Mouse (Mus musculus): Measurements from ENCODE around the gene Msln. TPM values are rescaled to one million over a fixed set of nuclear protein-coding genes. Genes with fewer than 3 reads are reported as not detected.

The Msln gene
- polyA plus RNA-seq, 1 experiment from 2014 or later: 9.6 TPM

DNA sequence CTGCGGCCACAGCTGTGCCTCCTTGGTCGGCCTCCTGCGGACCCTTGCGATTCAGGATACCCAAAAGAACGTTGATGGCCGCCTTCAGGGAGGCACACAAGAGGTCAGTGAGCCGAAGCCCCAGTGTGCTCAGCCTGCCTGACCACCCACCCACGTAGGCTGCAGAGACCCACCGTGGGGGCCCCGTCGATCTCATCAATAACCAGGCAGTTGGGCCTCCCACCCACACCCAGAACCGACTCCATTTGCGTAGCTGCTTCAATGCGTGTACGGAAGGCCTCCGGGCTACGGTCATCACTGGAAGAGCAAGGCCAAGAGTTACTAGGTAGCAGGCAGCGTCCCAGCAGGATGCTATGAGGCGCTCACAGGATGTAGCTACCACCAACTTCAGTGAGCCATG, 30.7 kb downstream of the Msln start:
- no peak for TF ChIP-seq CTCF (IDR thresholded peaks at IDR 0.05; ENCODE audit: low read depth)
- 96% methylated on average over 19 of the region's 19 CpGs for whole genome bisulfite sequencing
- H3K27ac ChIP-seq: no peak overlapping the region
- no peak overlapping the region for H3K9ac ChIP-seq (ENCODE audit: low read depth, low read length)
- no peak for ATAC-seq (replicated peaks; ENCODE audit: low FRiP score, low read depth)
- no peak overlapping the region for H3K4me2 ChIP-seq (ENCODE audit: low read length)
- no peaks in the 10 kb centered on the region for H3K27me3 ChIP-seq (ENCODE audit: insufficient read depth, low read length)
- H3K4me1 ChIP-seq (replicated peaks; ENCODE audit: insufficient read depth, low read length): peaks cover 14% of the 10 kb centered on the region
- H3K9me3 ChIP-seq (replicated peaks; ENCODE audit: low read length): no peaks in the 10 kb centered on the region
- no peak overlapping the region for H3K4me3 ChIP-seq (replicated peaks; ENCODE audit: low read depth, low read length)
- DNase-seq (ENCODE audit: low spot score): no peak
- H3K36me3 ChIP-seq (ENCODE audit: insufficient read depth, low read length): 0 out of 2 replicates have a peak, but pooled peaks cover 4% of the 10 kb centered on the region

DNA sequence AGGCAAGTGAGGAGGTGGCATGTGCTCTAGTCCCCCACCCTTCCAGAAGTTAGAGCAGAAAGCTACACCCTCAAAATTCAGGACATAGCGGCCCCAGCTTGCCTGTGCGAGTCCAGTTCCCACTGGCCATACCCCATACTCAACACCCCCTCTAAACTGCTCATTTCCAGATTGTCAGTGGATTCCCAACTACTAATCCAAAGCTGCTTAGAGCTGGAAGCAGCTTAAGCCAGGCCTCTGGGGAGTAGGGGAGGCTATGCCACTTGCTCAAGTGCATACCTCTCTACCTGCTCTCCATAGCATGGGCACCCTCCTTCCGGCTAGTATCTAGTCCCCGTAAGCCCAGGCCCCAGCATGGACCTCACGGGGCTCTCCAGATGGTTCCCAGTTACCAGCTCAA, 32.7 kb downstream of the Msln start:
- Histone ChIP-seq H3K9me3 (replicated peaks; ENCODE audit: low read length) (no peaks in the 10 kb centered on the region), H3K4me1 (replicated peaks; ENCODE audit: insufficient read depth, low read length) (peaks cover 9% of the 10 kb centered on the region; the same call in 1 of the 2 replicates), H3K36me3 (ENCODE audit: insufficient read depth, low read length) (0 out of 2 replicates have a peak, but pooled peaks cover 4% of the 10 kb centered on the region), H3K4me3 (replicated peaks; ENCODE audit: low read depth, low read length) (no peak overlapping the region), H3K27me3 (ENCODE audit: insufficient read depth, low read length) (0 out of 2 replicates have a peak, but pooled peaks cover 4% of the 10 kb centered on the region), H3K9ac (ENCODE audit: low read depth, low read length) (no peak overlapping the region), H3K27ac (no peak overlapping the region), H3K4me2 (ENCODE audit: low read length) (no peak overlapping the region)
- DNase-seq (ENCODE audit: low spot score) (no peak), ATAC-seq (replicated peaks; ENCODE audit: low FRiP score, low read depth) (no peak)
- WGBS: 95% methylated on average over 5 of the region's 5 CpGs
- no peak for TF ChIP-seq CTCF (IDR thresholded peaks at IDR 0.05; ENCODE audit: low read depth)

DNA sequence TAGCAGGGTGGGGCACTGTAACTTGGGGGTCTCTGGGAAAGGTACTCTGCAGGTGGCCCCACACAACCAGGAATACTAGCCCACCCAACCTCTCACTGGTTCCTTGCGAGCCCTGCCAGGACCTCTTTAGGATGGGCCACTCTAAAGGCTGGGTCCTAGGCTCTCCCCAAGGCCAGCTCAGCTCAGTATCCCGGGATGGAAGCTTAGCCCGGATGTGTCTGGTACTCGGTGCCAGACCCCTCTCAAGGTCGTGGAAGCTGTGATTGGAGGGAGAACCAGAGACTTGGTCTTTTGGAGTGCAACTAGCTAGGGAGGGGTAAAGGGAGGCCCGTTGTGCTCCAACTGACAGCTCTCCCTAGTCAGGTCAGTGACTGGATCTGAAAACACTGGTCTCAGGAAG, 36.5 kb downstream of the Msln start:
- Histone ChIP-seq H3K27me3 (ENCODE audit: insufficient read depth, low read length) (0 out of 2 replicates have a peak, but pooled peaks cover 4% of the 10 kb centered on the region), H3K4me3 (replicated peaks; ENCODE audit: low read depth, low read length) (peak overlapping the region; percentile 34), H3K4me2 (ENCODE audit: low read length) (peak overlapping the region; percentile 81), H3K4me1 (replicated peaks; ENCODE audit: insufficient read depth, low read length) (0 out of 2 replicates have a peak, but pooled peaks cover 8% of the 10 kb centered on the region), H3K9me3 (replicated peaks; ENCODE audit: low read length) (no peaks in the 10 kb centered on the region), H3K36me3 (ENCODE audit: insufficient read depth, low read length) (0 out of 2 replicates have a peak, but pooled peaks cover 4% of the 10 kb centered on the region), H3K9ac (ENCODE audit: low read depth, low read length) (peak overlapping the region; percentile 28; the same call in 1 of the 2 replicates), H3K27ac (no peak overlapping the region)
- no peak for TF ChIP-seq CTCF (IDR thresholded peaks at IDR 0.05; ENCODE audit: low read depth)
- DNase-seq (ENCODE audit: low spot score) (no peak), ATAC-seq (replicated peaks; ENCODE audit: low FRiP score, low read depth) (0 out of 2 replicates have a peak, but pooled peaks have one; percentile 27)
- WGBS: 8% methylated on average over 6 of the region's 6 CpGs

DNA sequence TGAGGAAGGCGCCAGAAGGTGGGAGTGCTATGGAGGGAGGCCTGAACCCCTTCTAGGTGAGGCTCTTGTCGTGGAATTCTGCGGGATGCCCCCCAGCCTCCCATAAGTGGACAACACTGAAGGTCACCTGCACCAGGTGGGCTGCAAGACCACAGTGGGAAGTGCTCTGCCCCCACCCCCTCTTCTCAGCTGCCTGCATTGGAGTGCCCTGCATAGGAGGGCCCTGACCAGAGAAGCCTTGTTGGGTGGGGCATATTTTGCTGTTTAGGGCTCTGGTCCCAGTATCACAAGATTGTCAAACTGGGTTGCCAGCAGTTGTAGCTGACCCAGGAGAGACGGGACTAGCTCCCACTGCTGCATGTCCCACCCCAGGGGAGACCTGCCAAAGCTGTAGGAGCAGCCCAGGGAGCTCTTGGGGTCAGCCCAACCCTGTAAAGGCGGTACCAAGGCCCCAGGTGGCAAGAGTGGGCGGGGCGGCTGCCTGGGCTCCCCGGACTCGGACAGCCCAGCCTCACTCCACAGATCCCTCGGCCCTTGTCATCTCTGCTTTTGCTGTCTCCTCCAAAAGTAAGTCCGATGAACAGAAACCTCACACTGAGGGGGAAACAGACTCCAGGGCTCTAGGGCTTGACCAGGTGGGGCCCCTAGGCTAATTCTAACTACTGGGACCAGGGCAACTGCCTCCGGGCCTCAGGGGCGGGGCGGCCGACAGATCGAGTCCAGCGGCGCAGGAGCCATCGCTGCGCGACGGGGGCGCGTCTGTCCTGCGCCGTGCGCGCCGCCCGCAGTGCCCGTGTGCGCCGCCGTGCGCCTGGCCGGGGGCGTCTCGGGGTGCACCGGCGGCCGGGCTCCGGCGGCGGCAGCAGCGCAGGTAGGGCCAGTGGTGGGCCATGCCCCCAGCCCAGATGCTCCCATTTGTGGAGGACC, 37.2 kb downstream of the Msln start, which contains the start of gene Gng13:
Gene Gng13, plus strand, starts transcription at position 461 of the 927 bp plus-strand sequence.
- peak within 1 kb of the TSS; percentile 28 for H3K9ac ChIP-seq (ENCODE audit: low read depth, low read length)
- H3K4me2 ChIP-seq (ENCODE audit: low read length): peak within 1 kb of the TSS; percentile 81
- H3K4me1 ChIP-seq (replicated peaks; ENCODE audit: insufficient read depth, low read length): 0 out of 2 replicates have a peak, but pooled peaks cover 8% of the 10 kb centered on the region
- H3K27me3 ChIP-seq (ENCODE audit: insufficient read depth, low read length): 0 out of 2 replicates have a peak, but pooled peaks cover 4% of the 10 kb centered on the region
- peak within 1 kb of the TSS; percentile 34 for H3K4me3 ChIP-seq (replicated peaks; ENCODE audit: low read depth, low read length)
- no peaks in the 10 kb centered on the region for H3K9me3 ChIP-seq (replicated peaks; ENCODE audit: low read length)
- 0 out of 2 replicates have a peak, but pooled peaks cover 4% of the 10 kb centered on the region for H3K36me3 ChIP-seq (ENCODE audit: insufficient read depth, low read length)
- no peak for TF ChIP-seq CTCF (IDR thresholded peaks at IDR 0.05; ENCODE audit: low read depth)
- 2% methylated on average over 32 of the region's 45 CpGs for WGBS
- DNase-seq (ENCODE audit: low spot score) (no peak), ATAC-seq (replicated peaks; ENCODE audit: low FRiP score, low read depth) (peak; percentile 38)
- no peak within 1 kb of the TSS for H3K27ac ChIP-seq

DNA sequence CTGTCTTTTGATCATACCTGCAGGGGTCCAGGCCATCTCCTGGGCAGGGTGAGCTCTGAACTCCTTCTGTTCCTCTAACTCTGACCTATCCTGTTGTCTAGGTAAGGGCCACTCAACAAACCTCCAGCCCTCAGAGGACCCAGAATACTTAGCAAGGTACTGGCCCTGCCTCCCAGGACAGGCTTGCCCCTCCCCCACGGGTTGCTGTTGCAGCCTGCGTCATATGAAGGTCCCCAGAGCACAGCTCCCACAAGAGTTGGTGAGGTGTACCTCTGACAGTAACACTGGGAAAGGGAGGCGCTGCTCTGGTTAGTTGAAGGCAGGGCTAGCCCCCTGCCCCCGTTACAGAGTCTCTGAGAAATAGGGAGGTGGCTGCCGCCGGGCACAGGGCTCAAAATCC, 38.0 kb downstream of the Msln start:
- Histone ChIP-seq H3K9ac (ENCODE audit: low read depth, low read length) (no peak overlapping the region), H3K4me2 (ENCODE audit: low read length) (no peak overlapping the region), H3K36me3 (ENCODE audit: insufficient read depth, low read length) (0 out of 2 replicates have a peak, but pooled peaks cover 4% of the 10 kb centered on the region), H3K4me3 (replicated peaks; ENCODE audit: low read depth, low read length) (no peak overlapping the region), H3K9me3 (replicated peaks; ENCODE audit: low read length) (no peaks in the 10 kb centered on the region), H3K4me1 (replicated peaks; ENCODE audit: insufficient read depth, low read length) (0 out of 2 replicates have a peak, but pooled peaks cover 8% of the 10 kb centered on the region), H3K27me3 (ENCODE audit: insufficient read depth, low read length) (0 out of 2 replicates have a peak, but pooled peaks cover 4% of the 10 kb centered on the region), H3K27ac (no peak overlapping the region)
- no peak for DNase-seq (ENCODE audit: low spot score)
- no peak for TF ChIP-seq CTCF (IDR thresholded peaks at IDR 0.05; ENCODE audit: low read depth)
- WGBS: 3% methylated on average over 6 of the region's 6 CpGs
- ATAC-seq (replicated peaks; ENCODE audit: low FRiP score, low read depth): no peak

DNA sequence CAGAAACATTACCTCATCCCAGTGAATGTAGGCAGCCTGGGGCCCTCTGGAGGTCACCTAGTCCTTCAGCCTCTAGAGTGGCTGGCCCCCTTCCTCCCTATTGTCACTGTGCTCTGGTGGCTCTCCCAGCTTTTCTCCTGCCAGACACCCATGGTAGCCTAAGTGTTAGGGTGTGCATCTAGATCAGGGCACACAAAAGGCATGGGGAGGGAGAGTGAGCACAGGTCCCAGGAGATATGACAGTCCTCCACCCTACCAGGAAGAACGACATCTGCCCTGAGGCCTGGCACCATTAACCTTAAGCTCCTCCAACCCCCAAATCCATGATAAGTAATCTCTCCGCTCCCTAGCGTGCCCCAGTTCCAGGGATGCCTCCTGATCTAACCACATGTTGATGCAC, 38.6 kb downstream of the Msln start:
- 62% methylated on average over 3 of the region's 3 CpGs for WGBS
- no peak for TF ChIP-seq CTCF (IDR thresholded peaks at IDR 0.05; ENCODE audit: low read depth)
- H3K27me3 ChIP-seq (ENCODE audit: insufficient read depth, low read length): 0 out of 2 replicates have a peak, but pooled peaks cover 4% of the 10 kb centered on the region
- no peaks in the 10 kb centered on the region for H3K9me3 ChIP-seq (replicated peaks; ENCODE audit: low read length)
- H3K9ac ChIP-seq (ENCODE audit: low read depth, low read length): no peak overlapping the region
- H3K4me2 ChIP-seq (ENCODE audit: low read length): no peak overlapping the region
- H3K4me1 ChIP-seq (replicated peaks; ENCODE audit: insufficient read depth, low read length): 0 out of 2 replicates have a peak, but pooled peaks cover 8% of the 10 kb centered on the region
- H3K4me3 ChIP-seq (replicated peaks; ENCODE audit: low read depth, low read length): no peak overlapping the region
- no peak overlapping the region for H3K27ac ChIP-seq
- DNase-seq (ENCODE audit: low spot score) (no peak), ATAC-seq (replicated peaks; ENCODE audit: low FRiP score, low read depth) (no peak)
- H3K36me3 ChIP-seq (ENCODE audit: insufficient read depth, low read length): 0 out of 2 replicates have a peak, but pooled peaks cover 2% of the 10 kb centered on the region

Data from kidney, postnatal 0 days (tissue).